Mouse (Mus musculus): ENCODE measurements around the gene Ralgps1.
"Not testable (repeated sequence)": the region's sequence is repeated elsewhere in the genome, so short reads cannot be mapped to it uniquely, and the experiment has no call there.

DNA sequence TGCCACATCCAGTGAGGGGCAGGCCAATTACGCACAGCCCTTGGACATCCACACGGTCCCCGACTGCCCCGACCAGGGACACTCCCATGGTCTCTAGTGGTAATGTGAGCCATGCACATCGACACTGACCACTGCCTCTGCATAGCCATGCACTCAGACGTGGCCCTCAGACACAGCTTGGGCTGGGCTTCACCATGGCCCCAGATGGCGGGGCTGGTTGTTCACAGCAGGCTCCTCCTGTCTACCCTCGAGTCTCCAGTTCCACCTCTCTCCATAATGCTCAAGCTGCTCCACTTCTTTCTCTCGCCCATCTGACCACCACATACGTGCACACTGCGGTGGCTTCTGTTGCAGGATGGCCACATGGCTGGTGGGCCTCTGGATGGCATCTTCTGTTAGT is 160.0 kb downstream of the Ralgps1 start:
- not testable (repeated sequence) for TF ChIP-seq GATA1 (IDR thresholded peaks at IDR 0.05; ENCODE audit: borderline replicate concordance, low read length); FLI1 (IDR thresholded peaks at IDR 0.05; ENCODE audit: low read length)
